Mouse (Mus musculus) NIH3T3 (cell line): ENCODE measurements at regions not wholly inside any gene's neighbourhood (a gene's known extent, or its start where the extent isn't known, plus 50 kb on each side); places are given as distances from the start of the nearest gene placed in this dataset.

Experiments
- DNase-seq: peaks from one replicate; pipeline ENCODE4 v3.0.0-alpha.2; 2012; ENCODE audit warnings: low read depth

DNA sequence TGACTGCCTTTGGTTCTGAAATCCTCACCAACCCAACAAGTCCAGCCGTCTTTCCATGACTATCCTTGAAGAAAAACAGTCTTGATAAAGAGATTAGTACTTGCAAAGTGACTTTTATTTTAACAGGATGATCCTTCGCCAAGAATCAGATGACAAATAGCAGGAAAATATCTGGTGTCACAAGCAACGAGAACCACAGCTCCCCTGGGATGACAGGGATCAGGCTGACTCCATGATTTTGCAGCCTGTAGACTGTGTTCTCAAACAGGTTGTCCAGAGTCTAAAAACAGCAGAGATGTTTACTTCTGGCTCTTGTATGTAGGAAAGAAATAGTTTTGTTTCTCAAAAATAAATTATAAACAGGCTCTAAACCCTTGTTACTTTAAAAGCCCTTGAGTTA is 63.3 kb downstream of the Tmem18 start:
- DNase-seq = no peak

DNA sequence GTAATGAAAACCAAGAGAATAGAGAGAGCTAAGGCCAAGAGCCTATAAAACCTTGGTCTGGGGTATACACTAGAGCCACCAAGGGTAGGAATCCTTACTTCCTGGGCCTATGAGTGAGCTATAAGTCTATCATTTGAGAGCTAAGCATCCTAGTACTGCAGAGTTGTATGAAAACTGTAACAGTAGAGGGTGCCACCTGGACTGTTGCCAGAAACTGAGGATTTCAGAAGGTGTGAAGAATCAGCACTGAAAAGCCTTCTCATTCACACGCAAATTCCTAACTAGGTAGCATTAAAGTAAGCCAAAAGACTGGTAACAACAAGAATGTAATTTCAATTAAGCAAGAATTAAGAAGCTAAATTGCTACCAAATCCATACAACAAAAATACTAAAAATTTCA is 67.3 kb downstream of the Tmem18 start:
- DNase-seq = no peak

DNA sequence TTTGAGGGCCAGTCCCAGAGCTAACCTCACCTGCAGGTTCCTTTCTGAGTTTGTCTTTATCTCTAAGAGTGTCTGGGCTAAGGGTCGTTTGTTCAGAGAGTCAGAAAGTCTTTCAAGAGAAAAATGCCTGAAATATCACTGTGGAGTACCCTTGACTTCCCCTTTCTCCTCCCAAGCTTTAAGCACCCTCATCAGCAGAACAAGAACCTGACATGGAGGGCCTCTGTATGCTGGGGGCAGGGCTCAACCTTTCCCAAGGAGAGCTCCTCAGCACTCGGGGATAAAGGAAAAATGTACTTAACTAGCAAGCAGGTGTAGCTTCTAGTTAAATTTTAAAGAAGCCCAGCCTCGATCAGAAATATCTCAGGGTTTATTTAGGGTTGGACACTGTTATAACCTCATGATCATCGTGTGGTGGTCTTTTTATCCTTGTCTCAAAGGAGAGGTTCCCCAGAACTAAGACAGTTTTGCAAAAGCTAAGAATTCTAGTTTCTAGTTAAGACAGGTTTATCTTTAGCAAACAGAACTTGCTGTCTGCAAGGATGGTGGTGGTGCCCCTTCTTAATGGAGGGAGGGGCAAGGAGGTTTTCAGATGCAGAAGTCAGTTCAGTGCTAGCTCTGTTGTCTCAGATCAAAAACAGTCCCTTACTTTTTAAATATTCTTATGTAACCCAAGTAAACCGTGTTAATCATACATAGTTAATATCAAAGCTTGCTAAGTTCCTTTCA is 70.3 kb downstream of the Tmem18 start:
- DNase-seq = no peak

DNA sequence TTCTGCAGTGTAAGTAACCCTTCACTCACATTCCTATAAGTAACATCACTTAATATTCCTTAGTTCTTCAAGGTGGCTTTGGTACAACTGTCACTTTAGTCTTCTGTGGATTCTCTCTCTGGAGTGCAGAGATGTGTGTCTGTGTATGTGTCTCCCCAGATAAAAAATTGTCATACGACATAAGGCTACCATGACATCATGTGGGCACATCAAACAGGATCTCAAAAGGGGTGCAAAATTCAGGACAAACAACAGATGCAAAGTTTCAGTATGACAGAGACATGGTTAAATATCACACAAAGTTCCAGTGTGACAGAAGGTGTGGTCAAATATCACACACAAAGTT is 70.8 kb downstream of the Tmem18 start:
- DNase-seq = no peak

DNA sequence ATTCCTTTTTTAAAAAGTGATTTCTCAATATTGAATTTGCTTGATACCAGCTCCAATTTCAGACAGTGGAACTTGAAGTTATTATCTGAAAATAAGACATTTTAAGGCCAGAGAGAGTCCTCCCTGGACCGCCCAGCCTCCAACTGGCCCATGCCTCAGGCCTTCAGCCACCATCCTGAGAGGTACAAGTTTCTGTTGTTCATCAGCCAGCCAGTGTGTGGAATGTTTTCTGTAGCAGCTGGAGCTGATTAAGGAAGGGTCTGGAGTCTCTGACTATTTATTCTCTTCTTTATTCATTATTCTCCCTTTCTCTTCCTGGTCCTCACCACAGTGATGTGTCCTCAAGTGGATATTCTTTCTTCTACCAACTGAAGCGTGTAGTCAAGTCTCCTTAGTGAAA is 94.6 kb downstream of the Tmem18 start:
- DNase-seq = no peak

DNA sequence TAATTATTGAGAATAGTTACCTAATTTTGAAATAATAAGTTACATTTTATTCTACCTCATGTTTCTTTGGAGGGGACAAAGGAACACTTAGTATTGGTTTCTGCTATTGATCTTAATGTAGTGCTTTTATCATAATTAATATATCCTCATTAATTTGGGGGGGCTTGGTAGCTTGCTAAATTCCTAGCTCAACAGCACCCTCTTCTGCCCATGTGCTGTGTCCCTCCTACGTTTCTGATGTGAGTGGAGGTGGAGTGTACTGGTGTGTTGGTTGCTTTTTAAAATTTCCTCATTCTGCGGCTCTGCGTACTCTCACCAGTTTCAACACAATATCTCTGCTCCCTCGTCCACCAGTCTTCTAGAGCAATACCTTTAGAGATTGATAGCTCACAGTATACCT is 105.8 kb downstream of the Tmem18 start:
- no peak for DNase-seq

DNA sequence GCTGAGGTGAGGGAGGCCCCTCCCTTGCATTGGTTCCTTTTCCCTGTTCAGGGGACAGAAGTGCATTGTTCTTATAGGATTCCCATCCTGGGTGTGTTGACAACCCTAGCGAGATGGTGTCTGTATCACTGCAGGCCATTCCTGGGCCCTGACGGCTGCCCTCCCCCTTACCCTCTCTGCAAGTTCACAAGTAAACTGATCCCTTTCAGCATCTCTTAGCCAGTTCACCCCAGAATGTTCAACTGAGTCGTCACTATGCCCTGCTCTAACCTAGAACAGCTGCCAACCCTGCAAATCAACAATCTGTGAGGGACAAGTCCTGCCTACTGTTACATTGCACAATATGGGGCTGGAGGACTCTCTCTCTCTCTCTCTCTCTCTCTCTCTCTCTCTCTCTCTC is 109.3 kb downstream of the Tmem18 start:
- DNase-seq = no peak

DNA sequence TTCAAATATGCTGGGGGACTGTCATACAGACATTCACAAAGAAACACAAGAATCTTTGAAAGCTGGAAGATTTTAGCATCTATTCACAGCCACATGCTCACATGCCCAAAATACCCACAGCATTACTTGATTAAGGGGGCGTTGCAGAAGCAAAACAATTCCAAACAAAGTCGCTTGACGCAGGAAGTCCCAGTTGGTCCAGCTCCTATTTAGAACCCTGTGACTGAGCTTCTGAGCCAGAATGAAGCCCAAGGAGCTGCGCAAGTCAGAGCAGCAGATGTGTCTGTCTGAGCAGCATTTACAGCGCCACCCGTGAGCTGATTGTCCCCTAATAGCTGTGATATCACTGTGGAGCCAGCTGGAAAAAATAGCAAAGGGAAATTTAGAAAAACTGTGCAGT is 114.0 kb downstream of the Tmem18 start:
- DNase-seq = no peak

DNA sequence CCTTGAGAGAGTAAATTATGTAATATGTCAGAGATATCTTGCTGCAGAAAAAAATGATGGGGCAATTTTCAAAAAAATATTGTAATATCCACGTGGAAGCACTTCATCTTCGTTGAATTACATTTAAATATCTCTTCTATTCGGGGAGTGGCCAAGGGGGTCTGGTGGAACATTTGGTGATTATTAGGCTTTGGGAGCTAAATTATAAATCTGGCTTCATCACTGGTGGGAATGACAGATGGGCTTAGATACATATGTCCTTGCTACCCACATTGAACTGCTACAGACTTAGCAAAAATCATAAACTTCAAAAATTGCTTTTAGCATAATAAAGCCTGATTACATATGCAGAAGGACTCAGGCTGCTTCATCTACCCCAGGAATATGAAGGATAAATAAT is 119.5 kb downstream of the Tmem18 start:
- no peak for DNase-seq

DNA sequence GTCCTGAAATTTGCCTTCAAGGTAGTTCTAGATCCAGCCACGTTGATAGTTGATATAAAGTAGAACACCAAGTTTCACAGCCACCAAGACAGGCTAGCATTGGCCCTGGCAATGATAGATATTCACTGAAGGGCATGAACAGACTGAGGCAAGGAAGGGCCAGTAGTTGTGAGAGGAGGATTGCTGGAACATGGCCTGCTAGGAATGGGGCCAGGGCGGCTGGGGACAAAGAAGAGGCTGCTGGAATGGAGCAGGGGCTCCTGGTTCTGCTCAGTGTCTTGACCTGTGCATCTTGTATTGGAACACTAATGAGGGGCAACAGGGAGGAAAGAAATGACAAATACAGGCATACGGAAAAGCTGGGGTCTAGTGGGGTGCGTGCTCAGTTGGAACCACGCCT is 123.0 kb downstream of the Tmem18 start:
- DNase-seq = no peak

DNA sequence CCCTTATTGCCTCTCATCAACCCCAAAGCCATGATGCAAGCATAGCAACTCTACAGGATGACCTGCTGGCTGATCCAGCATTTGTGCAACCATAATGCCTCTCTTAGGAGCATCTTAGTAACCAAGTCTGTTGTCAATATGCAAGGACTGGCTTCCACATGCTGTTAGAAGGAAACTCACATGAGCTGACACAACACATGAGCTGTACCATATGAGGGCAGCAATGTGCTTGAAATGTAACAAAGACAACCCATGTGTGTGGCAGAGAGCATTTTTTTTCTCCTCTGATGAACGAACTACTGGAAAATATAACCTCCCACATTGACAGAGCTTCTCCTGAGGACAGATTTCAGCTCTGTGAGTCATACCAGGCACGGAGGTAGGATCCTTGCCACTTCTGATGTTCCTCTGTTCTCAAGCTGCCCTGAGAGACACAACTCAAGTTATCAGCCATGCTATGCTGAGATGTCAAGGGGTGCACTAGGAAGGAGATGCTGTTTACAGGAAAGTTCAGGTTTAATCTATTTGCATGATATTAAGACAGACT is 124.5 kb downstream of the Tmem18 start:
- no peak for DNase-seq

DNA sequence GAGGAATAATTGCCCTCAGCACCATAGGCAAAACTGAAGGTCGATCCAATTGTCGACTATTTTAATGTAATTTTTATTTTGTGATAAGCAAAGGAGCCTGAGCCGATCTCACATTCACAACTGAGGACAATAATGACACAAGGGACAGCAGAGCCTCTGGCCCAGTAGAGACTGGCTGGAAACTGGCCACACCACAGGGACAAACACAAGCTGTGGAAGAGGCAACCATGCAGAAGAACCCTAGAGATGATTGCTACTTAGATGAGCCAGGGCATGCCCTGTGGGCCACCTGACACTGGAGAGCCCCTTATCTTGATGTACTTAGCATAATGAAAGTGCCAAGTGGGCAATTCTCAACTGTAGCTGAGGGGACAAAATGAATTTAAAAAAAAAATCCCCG is 126.3 kb downstream of the Tmem18 start:
- DNase-seq = no peak

DNA sequence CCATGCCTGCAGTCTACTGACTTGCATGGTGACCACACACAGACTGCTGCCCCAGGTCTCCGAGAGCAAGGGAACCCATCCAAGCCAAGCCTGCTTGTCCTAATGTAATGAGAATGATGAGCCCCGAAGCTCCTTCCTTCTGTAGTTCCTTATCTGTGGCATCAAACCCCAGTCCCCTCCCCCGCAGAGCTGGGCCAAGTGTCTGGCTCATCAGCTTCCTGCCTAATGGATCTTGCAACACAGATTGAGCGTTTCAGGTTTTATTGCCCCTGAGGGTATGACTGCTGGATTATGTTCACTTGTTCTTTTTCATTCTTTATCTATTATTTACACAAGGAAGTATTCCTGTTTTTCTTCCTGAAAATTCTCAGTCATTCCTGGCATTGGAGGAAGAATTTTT is 142.5 kb downstream of the Tmem18 start:
- DNase-seq = no peak

DNA sequence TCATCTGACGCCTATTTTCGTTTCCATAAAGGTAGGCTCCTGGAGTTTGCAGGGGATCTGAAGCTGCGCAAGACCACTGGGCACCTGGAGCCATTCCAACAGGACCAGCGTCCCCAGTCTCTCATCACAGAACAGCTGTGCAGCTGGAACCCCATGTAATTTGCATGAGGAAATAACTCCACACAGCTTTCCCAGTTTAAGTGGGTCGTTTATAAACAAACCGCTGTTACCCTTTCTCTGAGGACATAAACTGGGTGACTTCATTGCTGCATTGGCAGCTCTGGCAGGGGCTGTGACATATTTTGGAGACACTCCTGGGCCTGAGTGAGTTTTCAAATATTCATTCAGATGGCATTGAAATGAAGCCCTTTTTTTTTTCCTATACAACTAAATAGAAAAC is 145.2 kb downstream of the Tmem18 start:
- no peak for DNase-seq

DNA sequence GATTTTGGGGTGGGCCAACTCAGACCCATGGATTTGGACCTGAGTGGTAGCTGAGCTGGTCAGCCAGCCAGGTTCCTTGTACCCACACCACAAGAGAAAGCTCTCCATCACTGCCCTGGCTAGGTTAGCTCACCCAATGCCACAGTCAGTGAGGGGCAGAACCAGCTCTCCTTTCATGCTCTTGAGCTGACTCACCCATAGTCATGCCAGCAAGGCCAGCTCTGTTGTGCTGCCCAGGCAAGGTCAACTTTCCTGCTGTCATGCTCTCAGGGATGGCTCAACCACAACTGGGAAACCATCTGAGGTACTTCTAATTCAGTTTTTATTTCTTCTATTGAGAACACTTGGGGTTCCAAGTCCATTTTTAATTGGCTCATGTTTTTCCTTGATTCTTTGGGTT is 116.5 kb upstream of the Alkal2 start:
- DNase-seq = no peak

DNA sequence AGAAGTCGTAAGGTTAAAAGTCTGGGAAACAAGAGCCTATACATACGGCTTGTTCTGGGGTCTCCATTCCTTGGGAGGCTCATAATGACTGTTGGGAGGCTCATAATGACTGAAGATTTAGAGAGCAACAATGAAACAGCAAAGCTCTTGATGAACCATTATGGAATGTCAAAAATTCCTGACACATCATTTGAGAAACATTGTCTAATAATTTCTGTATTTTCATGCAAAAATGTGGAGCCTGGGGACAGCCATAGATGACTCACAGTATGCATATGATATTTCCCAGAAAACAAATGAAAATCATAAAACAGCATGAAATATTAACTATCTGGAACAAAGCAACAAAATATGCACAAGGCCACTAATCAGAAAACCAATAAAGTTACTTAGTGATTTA is 90.8 kb upstream of the Alkal2 start:
- no peak for DNase-seq

DNA sequence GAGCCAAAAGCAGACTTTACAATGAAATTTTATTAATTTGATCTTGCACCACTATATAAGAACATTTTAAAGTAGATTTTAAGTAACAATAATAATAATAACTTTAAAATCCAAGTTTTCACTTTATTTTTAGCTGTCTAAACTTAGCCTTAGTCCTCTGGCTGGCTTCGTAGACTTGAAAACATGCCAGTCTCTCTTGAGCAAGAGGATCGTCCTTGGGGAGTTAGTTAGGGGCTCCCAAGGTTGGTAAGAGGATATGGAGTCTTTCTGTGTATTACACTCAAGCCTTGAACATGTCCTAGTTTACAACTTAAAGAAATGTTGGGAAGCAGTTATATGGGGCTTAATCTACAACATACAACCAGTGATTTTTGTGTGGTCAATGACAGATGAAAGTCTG is 68.0 kb upstream of the Alkal2 start:
- peak; percentile 6 for DNase-seq

DNA sequence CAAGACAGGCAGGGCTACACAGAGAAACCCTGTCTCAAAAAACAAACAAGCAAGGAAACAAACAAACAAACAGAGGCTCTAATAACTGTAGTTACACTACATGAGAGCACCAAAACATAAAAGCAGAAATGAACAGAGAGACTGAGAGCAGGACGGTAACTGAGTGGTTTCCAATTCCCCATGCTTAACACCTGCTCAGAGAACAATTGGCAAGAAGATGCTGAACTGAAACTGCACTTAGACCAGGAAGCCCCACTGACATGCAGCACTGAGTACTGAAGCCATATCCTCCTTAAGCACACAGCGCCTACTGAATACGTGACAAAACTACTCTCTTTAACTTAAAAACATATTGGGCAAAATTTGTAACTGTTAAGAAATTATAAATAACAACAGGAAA is 52.7 kb upstream of the Alkal2 start:
- no peak for DNase-seq
